In the genomic region with DNA sequence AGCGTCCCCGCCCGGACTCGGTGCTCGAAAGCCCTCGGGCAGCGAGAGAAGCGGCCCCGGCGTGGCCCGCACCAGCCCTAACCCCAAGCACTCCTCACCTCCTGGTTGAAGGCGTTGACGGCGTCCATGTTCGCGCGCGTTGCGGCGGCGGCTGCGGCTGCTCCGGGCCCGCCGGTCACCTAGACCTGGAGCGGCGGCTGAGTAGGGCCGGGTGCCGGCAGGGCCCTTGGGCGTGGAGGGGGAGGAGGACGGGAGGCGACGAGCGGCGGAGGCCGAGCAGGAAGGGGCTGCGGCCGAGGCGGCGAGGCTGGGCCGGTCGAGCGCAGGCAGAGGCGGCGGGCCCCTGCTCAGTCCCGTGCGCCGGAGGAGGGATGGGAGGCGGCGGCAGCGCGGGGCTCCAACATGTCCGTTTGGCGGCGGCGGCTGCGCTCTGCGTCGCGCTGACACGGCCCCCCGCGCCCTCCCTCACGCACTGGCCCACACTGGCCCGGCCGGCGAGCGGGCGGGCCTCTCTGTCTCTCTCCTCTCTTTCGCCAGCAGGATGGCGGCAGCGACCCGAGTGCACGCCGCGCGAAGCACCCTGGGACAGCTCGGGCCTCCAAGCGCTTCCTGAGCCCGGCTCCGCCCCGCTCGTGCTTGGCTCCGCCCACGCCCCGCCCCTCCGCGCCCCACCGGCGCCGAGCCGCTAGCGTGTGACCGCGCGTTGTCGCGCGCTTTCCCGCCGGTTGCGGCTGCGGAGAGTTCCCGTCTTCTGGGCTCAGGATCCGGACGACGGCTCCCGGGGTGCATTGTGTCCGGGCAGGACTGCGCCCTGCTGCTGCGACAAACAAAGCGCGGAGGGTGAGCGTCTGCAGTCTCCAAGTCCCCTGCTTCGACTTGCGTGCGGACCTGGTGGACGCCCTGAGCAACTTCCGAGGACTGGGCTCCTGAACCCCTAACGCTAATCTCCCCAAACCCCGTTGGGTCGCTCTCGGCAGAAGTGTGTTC, we compare ENCODE assay signal across 8 mouse cellular contexts. TPM values are rescaled to one million over a fixed set of nuclear protein-coding genes. Genes with fewer than 3 reads are reported as not detected.
DNase-seq lines count a peak whose midpoint lies in the region; ATAC-seq lines count a peak whose summit lies in the region.

A gene (minus strand): TSS at position 599 of the 987 bp plus-strand sequence.

- DNase-seq in MN1 (ENCODE audit: low spot score) = peak; percentile 94
- peak; percentile 95 for DNase-seq in cerebellum, adult 9-10 months
- DNase-seq in frontal cortex, adult 2 months (ENCODE audit: extremely low spot score in 1 of 2, low spot score in 1 of 2) = peak; percentile 89 to 97
- DNase-seq in hindbrain, embryonic 11.5 days (ENCODE audit: low spot score) = peak; percentile 98
- DNase-seq in layer of hippocampus, postnatal 10 days (ENCODE audit: low spot score in 2 of 2) = peak; percentile 93 to 96
- DNase-seq in lung, postnatal 10 days = peak; percentile 97
- DNase-seq in ovary, postnatal 36 days (ENCODE audit: low spot score) = peak; percentile 97
- DNase-seq in thymus, postnatal 25 days = peak; percentile 97

- peak within 1 kb of the TSS; percentile 94 for H3K27ac ChIP-seq in hindbrain, embryonic 11.5 days (ENCODE audit: low read depth, low read length)

- peaks cover 2% of the 10 kb centered on the region; the same call in 1 of the 2 replicates for H3K4me1 ChIP-seq in hindbrain, embryonic 11.5 days (replicated peaks; ENCODE audit: control insufficient read depth, insufficient read depth, low read length)

- WGBS in hindbrain, embryonic 11.5 days = under 1% methylated on average over 82 of the region's 123 CpGs

- H3K4me2 ChIP-seq in hindbrain, embryonic 11.5 days (replicated peaks; ENCODE audit: low read depth, low read length) = peak within 1 kb of the TSS; percentile 89

- no peaks in the 10 kb centered on the region for H3K27me3 ChIP-seq in hindbrain, embryonic 11.5 days (ENCODE audit: control insufficient read depth, insufficient read depth, low read length)

- H3K36me3 ChIP-seq in hindbrain, embryonic 11.5 days (ENCODE audit: control insufficient read depth, insufficient read depth, low read length) = no peaks in the 10 kb centered on the region

- H3K9me3 ChIP-seq in hindbrain, embryonic 11.5 days (ENCODE audit: control insufficient read depth, low read length) = no peaks in the 10 kb centered on the region

- H3K4me3 ChIP-seq in hindbrain, embryonic 11.5 days (ENCODE audit: low read depth, low read length) = peak within 1 kb of the TSS; percentile 93

- ATAC-seq in hindbrain, embryonic 11.5 days (ENCODE audit: low FRiP score) = peak; percentile 99

- peak within 1 kb of the TSS; percentile 90 for H3K9ac ChIP-seq in hindbrain, embryonic 11.5 days (ENCODE audit: low read depth, low read length)

RNA-seq across cellular contexts. Expression of the gene that starts here (rescaled TPM):
- 49.0 and 53.5 TPM in 2 replicates for polyA plus RNA-seq in frontal cortex, adult 2 months (2012; rRNA removed)
- polyA plus RNA-seq in hindbrain, embryonic 11.5 days (2014; fragmentation: Nextera tagmentation; extraction: Ambion mirVana) = 26.4 and 29.6 TPM in 2 replicates
- total RNA-seq in layer of hippocampus, postnatal 10 days (2021) = 10 to 100 TPM; 52.1 to 57.5 TPM

Comparison
In these comparisons a context has a peak if more than half of its experiments do, and no peak if none do; other contexts are left out.
1. Peak in every context shown above with its lines: DNase-seq, ATAC-seq, H3K4me3 ChIP-seq and H3K27ac ChIP-seq.